Mouse (Mus musculus) lung, postnatal 0 days (tissue): ENCODE results near the gene Gm17622. TPM values are rescaled to one million over a fixed set of nuclear protein-coding genes. Genes with fewer than 3 reads are reported as not detected.

Experiments
- ATAC-seq: fragments of 200-750 bp; cut with Nextera tagmentation; 2 replicates; pipeline ENCODE4 v1.8.0; 2017; ENCODE audit warnings: moderate library complexity
- DNase-seq: peaks from one replicate; pipeline ENCODE4 v3.0.0-alpha.2; 2016; ENCODE audit warnings: low spot score
- H3K27ac ChIP-seq: fragments of 300-500 bp; sonication (generic); 2 replicates; pipeline ENCODE4 v1.5.1; 2014; ENCODE audit warnings: antibody characterized with exemption, mild to moderate bottlenecking, low read length, mixed read lengths
- H3K27me3 ChIP-seq: fragments of 300-500 bp; sonication (generic); replicated peaks from 2 replicates; pipeline ENCODE4 v1.6.1; 2014; ENCODE audit warnings: low read length, mixed read lengths; ENCODE audit not compliant: insufficient read depth
- H3K36me3 ChIP-seq: fragments of 300-500 bp; sonication (generic); 2 replicates; pipeline ENCODE4 v1.6.1; 2014; ENCODE audit warnings: low read length, mixed read lengths; ENCODE audit not compliant: insufficient read depth
- H3K4me1 ChIP-seq: fragments of 300-500 bp; sonication (generic); 2 replicates; pipeline ENCODE4 v1.6.1; 2014; ENCODE audit warnings: antibody characterized with exemption, low read depth, low read length, mixed read lengths; ENCODE audit not compliant: insufficient read depth
- H3K4me2 ChIP-seq: fragments of 300-500 bp; sonication (generic); replicated peaks from 2 replicates; pipeline ENCODE4 v1.6.1; 2014; ENCODE audit warnings: low read depth, mild to moderate bottlenecking, low read length, moderate library complexity, mixed read lengths
- H3K4me3 ChIP-seq: fragments of 300-500 bp; sonication (generic); 2 replicates; pipeline ENCODE4 v1.5.1; 2014; ENCODE audit warnings: low read depth, low read length
- H3K9ac ChIP-seq: fragments of 300-500 bp; sonication (generic); replicated peaks from 2 replicates; pipeline ENCODE4 v1.6.1; 2014; ENCODE audit warnings: low read depth, mild to moderate bottlenecking
- H3K9me3 ChIP-seq: fragments of 300-500 bp; sonication (generic); 2 replicates; pipeline ENCODE4 v1.6.1; 2016; ENCODE audit warnings: low read length, mixed read lengths
- CTCF ChIP-seq: IDR thresholded peaks from 2 replicates; pipeline ENCODE4 v1.5.1; 2016; ENCODE audit warnings: antibody characterized with exemption, mild to moderate bottlenecking
- EP300 ChIP-seq: IDR thresholded peaks from 2 replicates; pipeline ENCODE4 v1.6.1; 2016; ENCODE audit warnings: antibody characterized with exemption, mild to moderate bottlenecking, control low read depth
- WGBS: fragments of 180-500 bp; shearing (Covaris S2); extraction: QIAGEN DNeasy Blood & Tissue Kit; methylation state at CpG from one replicate; pipeline ENCODE4 v1.1.7; 2014; 5-methylcytosine and 5-hydroxymethylcytosine counted together
- polyA plus RNA-seq: library from polyadenylated mRNA; unstranded; fragments of >200 nt; fragmentation: Nextera tagmentation; extraction: Ambion mirVana; gene quantifications from 2 replicates; pipeline ENCODE4 v1.2.1, GENCODE M21; 2015

Gm17622 gene
- polyA plus RNA-seq, 1 experiment from 2014 or later = not detected

- H3K36me3 ChIP-seq = no peaks in the 10 kb centered on the region
- H3K9me3 ChIP-seq = no peaks in the 10 kb centered on the region
- no peak overlapping the region for H3K4me3 ChIP-seq
- H3K4me2 ChIP-seq = no peak overlapping the region
- ATAC-seq = no peak
- no peaks in the 10 kb centered on the region for H3K4me1 ChIP-seq
- no peaks in the 10 kb centered on the region for H3K27me3 ChIP-seq
- no peak overlapping the region for H3K27ac ChIP-seq
- H3K9ac ChIP-seq = no peak overlapping the region
- DNase-seq = no peak
- TF ChIP-seq CTCF (no peak), EP300 (no peak)
- 86% methylated on average over 3 of the region's 3 CpGs for WGBS
Observed at GRCm38 (mm10) chr13:96528776-96529175, 38.2 kb downstream of the Gm17622 start.

GRCm38 (mm10) chr13:96529542-96529941, 39.0 kb downstream of the Gm17622 start:
- no peaks in the 10 kb centered on the region for H3K36me3 ChIP-seq
- H3K4me3 ChIP-seq = no peak overlapping the region
- DNase-seq = no peak
- H3K9ac ChIP-seq = no peak overlapping the region
- no peak overlapping the region for H3K27ac ChIP-seq
- ATAC-seq = no peak
- H3K27me3 ChIP-seq = no peaks in the 10 kb centered on the region
- H3K4me2 ChIP-seq = no peak overlapping the region
- 86% methylated on average over 3 of the region's 3 CpGs for WGBS
- TF ChIP-seq CTCF (no peak), EP300 (no peak)
- no peaks in the 10 kb centered on the region for H3K9me3 ChIP-seq
- no peaks in the 10 kb centered on the region for H3K4me1 ChIP-seq

- no peaks in the 10 kb centered on the region for H3K4me1 ChIP-seq
- H3K27me3 ChIP-seq = no peaks in the 10 kb centered on the region
- WGBS = 90% methylated on average over 9 of the region's 9 CpGs
- ATAC-seq = no peak
- H3K9ac ChIP-seq = no peak overlapping the region
- no peak for DNase-seq
- H3K4me2 ChIP-seq = no peak overlapping the region
- H3K4me3 ChIP-seq = no peak overlapping the region
- TF ChIP-seq EP300 (no peak), CTCF (no peak)
- no peak overlapping the region for H3K27ac ChIP-seq
- no peaks in the 10 kb centered on the region for H3K9me3 ChIP-seq
- no peaks in the 10 kb centered on the region for H3K36me3 ChIP-seq
Observed at GRCm38 (mm10) chr13:96530064-96530463, 39.5 kb downstream of the Gm17622 start.

- Histone ChIP-seq H3K27ac (no peak overlapping the region), H3K4me1 (no peaks in the 10 kb centered on the region), H3K9ac (no peak overlapping the region), H3K9me3 (no peaks in the 10 kb centered on the region), H3K4me2 (no peak overlapping the region), H3K36me3 (no peaks in the 10 kb centered on the region), H3K27me3 (no peaks in the 10 kb centered on the region), H3K4me3 (no peak overlapping the region)
- WGBS = 89% methylated on average over 6 of the region's 6 CpGs
- ATAC-seq = no peak
- no peak for DNase-seq
- TF ChIP-seq EP300 (no peak), CTCF (no peak)
Observed at GRCm38 (mm10) chr13:96532176-96532575, 41.6 kb downstream of the Gm17622 start.

- TF ChIP-seq CTCF (no peak), EP300 (no peak)
- Histone ChIP-seq H3K36me3 (no peaks in the 10 kb centered on the region), H3K9me3 (no peaks in the 10 kb centered on the region), H3K4me2 (no peak overlapping the region), H3K9ac (no peak overlapping the region), H3K27me3 (no peaks in the 10 kb centered on the region), H3K27ac (no peak overlapping the region), H3K4me1 (no peaks in the 10 kb centered on the region), H3K4me3 (no peak overlapping the region)
- WGBS = 69% methylated on average over 2 of the region's 2 CpGs
- DNase-seq (no peak), ATAC-seq (no peak)
Observed at GRCm38 (mm10) chr13:96533742-96534141, 43.2 kb downstream of the Gm17622 start.

- H3K27me3 ChIP-seq = no peaks in the 10 kb centered on the region
- WGBS = 75% methylated on average over 5 of the region's 5 CpGs
- H3K36me3 ChIP-seq = no peaks in the 10 kb centered on the region
- H3K27ac ChIP-seq = no peak overlapping the region
- no peak for DNase-seq
- no peak for TF ChIP-seq EP300
- no peak for TF ChIP-seq CTCF
- no peak overlapping the region for H3K4me3 ChIP-seq
- no peak overlapping the region for H3K4me2 ChIP-seq
- ATAC-seq = no peak
- H3K9ac ChIP-seq = no peak overlapping the region
- no peaks in the 10 kb centered on the region for H3K4me1 ChIP-seq
- H3K9me3 ChIP-seq = no peaks in the 10 kb centered on the region
Observed at GRCm38 (mm10) chr13:96536821-96537572, 46.5 kb downstream of the Gm17622 start.

- no peak overlapping the region for H3K4me2 ChIP-seq
- H3K27ac ChIP-seq = no peak overlapping the region
- no peaks in the 10 kb centered on the region for H3K36me3 ChIP-seq
- H3K9ac ChIP-seq = no peak overlapping the region
- WGBS = 60% methylated on average over 3 of the region's 3 CpGs
- TF ChIP-seq CTCF = no peak
- TF ChIP-seq EP300 = peak; percentile 61
- no peaks in the 10 kb centered on the region for H3K9me3 ChIP-seq
- peak; percentile 38 for DNase-seq
- H3K4me1 ChIP-seq = no peaks in the 10 kb centered on the region
- H3K4me3 ChIP-seq = no peak overlapping the region
- no peak for ATAC-seq
- H3K27me3 ChIP-seq = no peaks in the 10 kb centered on the region
Observed at GRCm38 (mm10) chr13:96538103-96538502, 47.6 kb downstream of the Gm17622 start.

Other genes starting within 250 kb of the Gm17622 start
- 9.2 and 13.4 TPM in 2 replicates for gene Poc5, start 102.4 kb upstream of the Gm17622 start, polyA plus RNA-seq
- 0.19 and 0.24 TPM in 2 replicates for gene Ankdd1b, start 19.5 kb upstream of the Gm17622 start, polyA plus RNA-seq
- 4.6 and 5.0 TPM in 2 replicates for gene Polk, start 51.8 kb downstream of the Gm17622 start, polyA plus RNA-seq
- 10.0 and 12.9 TPM in 2 replicates for gene Col4a3bp, start 51.9 kb downstream of the Gm17622 start, polyA plus RNA-seq
- 32.6 and 37.0 TPM in 2 replicates for gene Hmgcr, start 180.2 kb downstream of the Gm17622 start, polyA plus RNA-seq